Mouse (Mus musculus): ENCODE measurements around the gene Dclk2. TPM values are rescaled to one million over a fixed set of nuclear protein-coding genes. Genes with fewer than 3 reads are reported as not detected.

Gene Dclk2
- total RNA-seq, 2 experiments from 2014 or later: 60.7 to 60.9 TPM

DNA sequence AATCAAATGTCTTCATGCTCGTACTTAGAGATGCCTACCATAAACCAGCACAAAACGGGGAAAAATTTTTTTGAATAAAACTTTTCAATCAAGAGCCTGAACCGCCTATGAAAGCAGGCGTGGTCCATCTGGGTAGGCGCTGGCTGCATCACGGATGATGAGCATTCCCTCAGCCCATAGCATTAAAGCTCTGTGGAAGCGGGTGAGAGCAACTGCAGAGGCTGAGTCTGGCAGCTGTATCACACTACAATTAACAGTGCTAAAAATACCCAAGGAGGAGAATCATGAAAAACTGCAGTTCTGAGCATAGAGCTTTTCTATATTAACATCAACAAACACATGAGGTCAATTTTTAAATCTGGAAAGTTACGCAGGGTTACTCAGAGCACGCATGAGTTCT, 23.6 kb downstream of the Dclk2 start:
- DNase-seq (ENCODE audit: low spot score in 2 of 2): peak in 1 of 2 experiments; percentile 42

DNA sequence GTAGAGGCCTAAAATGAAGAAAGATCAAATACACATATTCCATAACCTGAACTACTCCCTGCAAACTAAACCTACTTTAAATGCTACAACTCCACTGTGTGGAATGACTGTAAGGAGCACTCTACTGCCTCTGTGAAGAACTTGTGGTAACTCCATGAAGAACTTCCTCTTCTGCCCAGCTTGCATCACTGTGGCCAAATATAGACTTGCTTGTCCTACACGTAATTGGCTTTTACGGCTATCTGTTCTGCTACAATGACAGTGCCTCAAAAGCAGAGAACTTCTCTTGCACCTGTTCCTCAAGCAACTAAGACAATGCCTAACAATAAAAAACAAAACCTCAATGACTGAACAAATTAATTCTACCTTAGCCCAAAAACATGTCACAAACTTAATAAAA, 26.2 kb downstream of the Dclk2 start:
- no peak for DNase-seq (ENCODE audit: low spot score in 2 of 2)

DNA sequence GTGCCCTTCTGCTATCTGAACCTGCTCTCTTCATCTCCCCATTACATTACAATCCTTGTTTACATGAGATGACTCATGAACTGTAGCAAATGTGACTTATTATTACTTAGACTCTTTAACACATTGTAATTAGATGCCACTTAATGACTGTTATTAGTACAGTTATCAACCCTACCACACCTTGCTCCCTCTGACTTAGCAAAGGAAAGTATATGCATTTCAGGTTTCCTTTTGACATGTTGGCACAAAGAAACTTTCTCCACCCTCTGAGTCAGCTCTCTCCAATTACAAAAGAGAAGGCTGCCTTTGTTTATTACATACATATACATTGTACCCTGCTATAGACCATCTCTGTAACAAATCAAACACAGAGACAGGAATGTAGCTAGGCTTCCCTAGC, 33.1 kb downstream of the Dclk2 start:
- no peak for DNase-seq (ENCODE audit: low spot score in 2 of 2)

DNA sequence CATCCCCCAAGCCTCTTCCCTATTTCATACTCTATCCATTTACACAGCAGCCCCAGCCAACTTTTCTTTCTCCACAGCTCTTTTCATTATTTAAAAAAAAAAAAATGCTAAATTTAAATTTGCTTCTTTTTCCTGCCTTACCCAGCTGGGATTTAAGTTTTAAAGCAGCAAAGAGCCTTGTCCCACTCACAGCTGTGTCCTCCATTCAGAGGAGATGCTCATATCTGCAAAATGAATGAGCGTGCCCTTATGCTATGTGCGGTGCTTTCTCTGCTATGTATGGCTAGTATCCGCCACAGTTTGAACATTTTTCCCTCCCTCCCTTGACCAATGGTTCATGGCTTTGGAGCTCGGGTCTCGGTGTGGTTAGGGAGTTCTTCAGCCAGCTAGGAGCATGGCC, 35.5 kb downstream of the Dclk2 start:
- no peak for DNase-seq (ENCODE audit: low spot score in 2 of 2)

DNA sequence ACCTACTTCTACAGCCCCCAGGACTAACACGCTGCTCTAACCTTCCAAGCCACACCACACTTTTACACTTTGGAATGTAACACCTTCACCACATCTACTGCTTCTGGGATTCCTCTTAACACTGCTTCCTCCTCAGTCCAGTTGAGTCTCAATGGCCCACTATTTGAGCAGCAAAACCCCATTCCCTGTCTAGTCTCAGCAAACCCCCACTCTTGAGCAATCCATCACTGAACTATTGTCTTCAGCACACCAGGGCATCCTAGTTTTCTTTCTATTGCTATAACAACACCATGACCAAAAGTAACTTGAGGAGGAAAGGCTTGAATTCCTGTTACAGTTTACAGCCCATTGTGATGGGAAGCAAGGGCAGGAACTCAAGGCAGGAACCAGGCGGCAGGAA, 36.2 kb downstream of the Dclk2 start:
- DNase-seq (ENCODE audit: low spot score in 2 of 2): no peak

GRCm38 (mm10) chr3:86883985-86884384, 36.7 kb downstream of the Dclk2 start:
- no peak for DNase-seq (ENCODE audit: low spot score in 2 of 2)

- no peak for DNase-seq (ENCODE audit: low spot score in 2 of 2)
These were observed 44.7 kb downstream of the Dclk2 start for GRCm38 (mm10) chr3:86875912-86876311.

- no peak for DNase-seq (ENCODE audit: low spot score in 2 of 2)
These were observed 47.5 kb downstream of the Dclk2 start for GRCm38 (mm10) chr3:86873092-86873600.

DNA sequence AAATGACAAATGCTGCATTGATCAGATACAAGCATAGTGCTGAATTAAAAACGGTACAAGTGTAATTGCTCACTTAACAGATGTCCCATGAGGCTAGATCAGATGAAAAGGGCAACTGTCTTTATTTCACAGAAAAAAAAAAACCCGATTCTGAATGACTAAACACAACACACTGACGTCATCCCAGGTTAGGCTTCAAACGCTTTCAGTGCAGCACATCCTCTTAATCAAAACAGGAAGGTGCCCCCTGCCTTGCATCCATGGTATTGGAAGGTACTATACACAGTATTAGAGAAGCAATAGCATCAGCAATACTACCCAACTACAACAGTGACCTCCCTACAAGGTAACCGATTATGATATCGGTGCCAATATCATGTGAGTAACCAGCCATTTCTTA, 49.7 kb downstream of the Dclk2 start:
- DNase-seq (ENCODE audit: low spot score in 2 of 2): no peak

DNA sequence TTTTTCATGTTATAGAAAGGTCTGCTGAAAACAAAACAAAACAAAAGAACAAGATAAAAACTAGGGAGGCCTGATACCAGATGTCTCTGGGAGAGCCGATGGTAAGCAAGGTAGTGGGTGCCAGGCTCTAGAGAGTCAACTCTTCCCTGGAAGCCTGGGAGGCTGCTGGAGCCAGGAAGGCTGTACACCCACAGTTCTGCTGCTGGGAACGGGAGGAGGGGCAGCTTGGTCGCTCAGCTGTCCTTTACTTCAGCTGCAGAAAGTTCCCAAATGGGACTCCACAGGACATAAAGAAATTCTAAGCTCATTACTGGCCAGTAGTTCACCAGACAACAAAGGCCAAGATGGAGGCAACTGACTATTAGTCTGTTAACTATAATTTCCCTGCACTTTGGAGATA, 50.2 kb downstream of the Dclk2 start:
- peak; percentile 57 to 72 for DNase-seq (ENCODE audit: low spot score in 2 of 2)

DNA sequence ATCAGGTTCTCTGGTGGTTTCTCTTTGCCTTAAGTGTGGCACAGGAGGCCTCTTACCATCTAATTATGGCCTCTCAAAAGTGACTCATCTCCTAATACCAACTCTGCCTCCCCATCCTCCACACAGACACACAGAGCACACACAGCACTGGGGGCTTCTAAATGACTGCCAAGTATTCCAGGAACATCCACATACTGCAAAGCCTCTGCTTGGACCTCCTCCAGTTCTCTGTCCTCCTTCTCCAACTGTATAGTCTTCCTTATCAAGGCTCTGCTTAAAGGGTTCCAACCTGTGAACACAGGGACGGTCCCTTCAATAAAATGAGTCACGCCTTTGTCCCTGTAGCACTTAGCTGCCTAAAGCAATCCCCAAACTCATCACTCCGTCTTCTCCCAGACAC, 51.9 kb downstream of the Dclk2 start:
- DNase-seq (ENCODE audit: low spot score in 2 of 2): no peak

DNA sequence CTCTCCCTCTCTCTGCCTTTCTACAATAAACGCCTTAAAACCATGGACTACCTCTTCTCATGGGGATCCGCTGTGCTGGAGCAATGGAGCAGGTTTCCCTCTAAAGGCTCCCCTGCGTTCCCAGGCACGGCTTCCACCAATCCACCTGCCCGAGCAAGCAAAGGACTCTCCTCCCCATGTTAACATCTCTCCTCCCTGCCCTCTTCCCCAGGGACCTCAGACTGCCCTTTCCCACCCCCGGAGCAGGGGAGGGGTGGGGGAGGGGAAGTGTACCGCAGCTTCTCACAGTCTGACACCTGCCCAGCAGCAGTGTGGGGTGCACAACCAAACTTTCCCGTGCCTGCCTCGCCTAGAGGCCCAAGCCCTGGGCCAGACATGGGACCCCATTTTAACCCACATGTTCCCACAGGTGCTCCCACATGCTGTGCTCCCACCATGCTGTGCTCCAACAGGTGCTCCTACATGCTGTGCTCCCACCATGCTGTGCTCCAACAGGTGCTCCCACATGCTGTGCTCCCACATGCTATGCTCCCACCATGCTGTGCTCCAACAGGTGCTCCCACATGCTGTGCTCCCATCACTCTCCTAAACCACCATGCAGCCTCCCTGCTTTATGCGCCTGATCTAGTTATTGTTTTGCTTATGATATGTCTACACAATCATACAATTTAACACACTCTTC, 57.2 kb downstream of the Dclk2 start:
- no peak for DNase-seq (ENCODE audit: low spot score in 2 of 2)

DNA sequence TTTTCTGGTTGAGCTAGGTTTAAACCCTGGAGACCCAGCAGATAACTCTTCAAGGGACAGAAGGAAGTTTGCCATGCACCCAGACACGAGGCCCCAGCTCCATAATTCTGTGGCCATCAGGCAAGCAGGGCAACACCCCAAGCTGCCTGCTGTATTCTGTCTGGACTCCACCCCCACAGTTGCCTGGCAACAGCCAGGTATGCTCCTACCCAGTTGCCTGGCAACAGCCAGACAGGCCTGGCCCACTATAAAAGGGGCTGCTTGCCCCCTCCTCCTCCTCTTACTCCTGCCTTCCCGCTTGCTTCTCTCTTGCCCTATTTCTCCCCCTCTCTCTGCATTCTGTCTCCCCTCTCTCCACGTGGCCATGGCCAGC, 57.7 kb downstream of the Dclk2 start:
- no peak for DNase-seq (ENCODE audit: low spot score in 2 of 2)

GRCm38 (mm10) chr3:86862245-86862938, 58.3 kb downstream of the Dclk2 start:
- no peak for DNase-seq (ENCODE audit: low spot score in 2 of 2)

DNA sequence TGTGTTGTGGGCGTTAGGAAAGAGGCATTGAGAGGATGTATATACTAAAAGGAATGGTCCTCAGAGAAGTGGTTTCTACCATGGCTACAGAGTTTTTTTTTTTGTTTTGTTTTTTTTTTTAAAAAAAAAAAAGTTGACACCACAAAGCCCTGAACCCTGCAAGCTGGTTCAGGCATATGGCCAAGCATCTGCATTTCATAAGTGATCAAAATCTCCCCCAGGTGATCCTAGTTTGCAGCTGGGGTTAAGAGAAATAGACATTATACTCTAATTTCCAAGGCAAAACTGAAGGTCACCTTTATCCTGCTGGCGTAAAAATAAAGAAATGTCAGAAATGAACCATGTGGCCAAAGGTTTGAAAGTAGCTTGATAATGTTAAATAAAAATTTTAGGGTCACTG, 60.9 kb downstream of the Dclk2 start:
- DNase-seq (ENCODE audit: low spot score in 2 of 2): no peak

GRCm38 (mm10) chr3:86858699-86859098, 62.0 kb downstream of the Dclk2 start:
- no peak for DNase-seq (ENCODE audit: low spot score in 2 of 2)

DNA sequence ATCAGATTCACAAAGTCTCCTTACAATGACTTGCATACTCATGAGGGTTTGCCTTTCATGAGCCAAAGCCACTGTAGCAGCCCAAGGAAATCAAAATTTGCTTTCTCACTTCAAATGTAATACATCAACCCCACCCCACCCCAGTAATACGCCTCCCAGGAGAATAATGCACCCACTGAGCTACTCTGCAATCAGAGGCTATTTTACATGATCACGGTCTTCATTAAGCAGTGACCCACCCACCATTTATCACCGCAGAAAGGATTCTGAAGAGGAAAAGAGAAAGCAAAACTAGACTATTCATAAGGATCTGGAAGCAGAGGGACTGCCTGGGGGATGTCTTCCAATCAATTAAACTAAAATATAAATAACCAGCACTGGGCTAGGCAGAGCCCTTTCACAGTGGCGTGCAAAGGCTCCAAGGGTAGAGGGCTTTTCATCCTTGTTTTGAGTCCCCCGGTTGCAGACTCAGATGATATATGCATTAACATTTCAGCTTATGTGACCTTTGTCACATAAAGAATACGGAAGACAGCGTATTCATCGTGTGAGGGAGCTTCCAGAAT, 62.7 kb downstream of the Dclk2 start:
- DNase-seq (ENCODE audit: low spot score in 2 of 2): no peak

GRCm38 (mm10) chr3:86852867-86853266, 67.8 kb downstream of the Dclk2 start:
- no peak for DNase-seq (ENCODE audit: low spot score in 2 of 2)

GRCm38 (mm10) chr3:86851131-86851530, 69.5 kb downstream of the Dclk2 start:
- DNase-seq (ENCODE audit: low spot score in 2 of 2): no peak

DNA sequence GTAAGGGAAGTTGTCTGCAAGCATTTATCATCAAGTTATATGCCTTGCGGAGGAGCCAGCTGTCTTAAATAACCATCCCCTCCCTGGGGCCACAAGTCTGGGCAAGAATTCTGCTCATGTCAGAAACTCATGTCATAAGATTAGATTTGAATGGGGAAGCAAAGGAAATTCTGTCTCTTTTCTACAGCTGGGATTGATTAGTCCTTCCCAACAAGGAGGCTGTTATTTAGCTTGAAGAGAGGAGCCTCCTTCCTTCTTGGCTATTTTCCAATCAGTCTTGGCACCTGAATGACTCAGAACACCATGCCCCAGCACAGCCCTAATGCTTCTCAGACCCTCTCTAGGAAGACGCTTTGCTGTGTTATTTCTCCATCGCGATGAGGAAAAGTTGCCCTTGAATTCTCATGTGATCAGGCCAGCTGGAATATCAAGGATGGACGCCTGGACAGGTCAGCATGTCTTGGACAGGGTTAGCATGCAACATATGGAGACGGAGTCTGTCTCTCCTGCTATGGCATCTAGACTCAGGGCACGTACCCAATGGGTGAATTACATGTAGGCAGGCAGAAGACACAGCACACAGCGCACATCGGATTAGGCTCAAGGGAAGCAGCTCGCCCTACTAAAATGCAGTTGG, 70.1 kb downstream of the Dclk2 start:
- no peak for DNase-seq (ENCODE audit: low spot score in 2 of 2)

GRCm38 (mm10) chr3:86849337-86849736, 71.3 kb downstream of the Dclk2 start:
- DNase-seq (ENCODE audit: low spot score in 2 of 2): no peak

DNA sequence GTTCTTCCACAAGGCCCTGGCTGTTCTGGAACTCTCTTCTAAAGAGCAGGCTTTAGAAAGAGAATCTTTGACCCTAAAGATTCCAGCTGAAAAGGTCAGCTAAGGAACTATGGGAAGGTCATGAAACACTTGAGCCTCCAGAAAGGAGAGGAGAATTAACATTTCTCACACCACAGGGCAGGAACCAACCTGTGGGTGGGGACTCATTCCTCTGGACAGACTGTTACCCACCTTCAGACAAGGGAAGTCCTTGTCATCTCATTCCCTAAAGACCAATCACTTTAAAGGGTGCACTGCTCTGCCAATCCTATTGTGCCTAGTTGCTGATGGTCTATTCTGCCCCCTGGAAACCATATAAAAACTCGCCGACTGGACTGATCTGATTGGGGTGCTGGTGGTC, 73.1 kb downstream of the Dclk2 start:
- no peak for DNase-seq (ENCODE audit: low spot score in 2 of 2)

Measured in left cerebral cortex, adult 18-20 months (tissue).